Mouse (Mus musculus): ENCODE results near the gene Rps27rt. TPM values are rescaled to one million over a fixed set of nuclear protein-coding genes. Genes with fewer than 3 reads are reported as not detected.

Rps27rt gene
- total RNA-seq, 1 experiment: 181 TPM

GRCm38 (mm10) chr9:114986361-114986760, 3.8 kb upstream of the Rps27rt start:
- H3K36me3 ChIP-seq (ENCODE audit: control insufficient read depth, insufficient read depth, low read length, poor library complexity, severe bottlenecking): no peaks in the 10 kb centered on the region
- DNase-seq (ENCODE audit: low read depth, low spot score): no peak
- no peak overlapping the region for H3K27ac ChIP-seq (ENCODE audit: insufficient read depth, low read depth, low read length, poor library complexity, severe bottlenecking)
- no peak overlapping the region for H3K4me3 ChIP-seq (ENCODE audit: insufficient read depth in 1 of 2, low read depth in 1 of 2, low read length in 2 of 2, poor library complexity in 1 of 2, severe bottlenecking in 1 of 2)
- H3K4me1 ChIP-seq (ENCODE audit: control insufficient read depth in 2 of 2, insufficient read depth in 2 of 2, low read length in 2 of 2, poor library complexity in 1 of 2): peaks cover 0 to 3% of the 10 kb centered on the region in 2 experiments; a peak in 1 of 4 replicates
- in situ Hi-C loops (cut with MboI; ENCODE audit: low sequenced_read_pairs in 2 of 2, unreplicated experiment in 2 of 2): no loop called here
- TF ChIP-seq MAFK (IDR thresholded peaks at IDR 0.05; ENCODE audit: insufficient read depth, low read depth, low read length) (no peak), CHD2 (IDR thresholded peaks at IDR 0.05; ENCODE audit: low read depth, low read length) (no peak), HCFC1 (IDR thresholded peaks at IDR 0.05; ENCODE audit: borderline replicate concordance, insufficient read depth, low read length) (no peak), ZNF384 (IDR thresholded peaks at IDR 0.05; ENCODE audit: low read depth, low read length) (no peak), ZC3H11A (IDR thresholded peaks at IDR 0.05; ENCODE audit: borderline replicate concordance, low read depth, low read length) (no peak)
- no peaks in the 10 kb centered on the region for H3K9me3 ChIP-seq (ENCODE audit: control insufficient read depth, insufficient read depth, low read depth, low read length)
- H3K9ac ChIP-seq (ENCODE audit: insufficient read depth, low read depth, low read length, poor library complexity, severe bottlenecking): no peak overlapping the region

GRCm38 (mm10) chr9:114985741-114986140, 3.2 kb upstream of the Rps27rt start:
- in situ Hi-C loops (cut with MboI; ENCODE audit: low sequenced_read_pairs in 2 of 2, unreplicated experiment in 2 of 2): no loop called here
- Histone ChIP-seq H3K9ac (ENCODE audit: insufficient read depth, low read depth, low read length, poor library complexity, severe bottlenecking) (no peak overlapping the region), H3K4me1 (ENCODE audit: control insufficient read depth in 2 of 2, insufficient read depth in 2 of 2, low read length in 2 of 2, poor library complexity in 1 of 2) (peaks cover 0 to 3% of the 10 kb centered on the region in 2 experiments; a peak in 1 of 4 replicates), H3K36me3 (ENCODE audit: control insufficient read depth, insufficient read depth, low read length, poor library complexity, severe bottlenecking) (no peaks in the 10 kb centered on the region), H3K27ac (ENCODE audit: insufficient read depth, low read depth, low read length, poor library complexity, severe bottlenecking) (no peak overlapping the region), H3K4me3 (ENCODE audit: insufficient read depth in 1 of 2, low read depth in 1 of 2, low read length in 2 of 2, poor library complexity in 1 of 2, severe bottlenecking in 1 of 2) (no peak overlapping the region), H3K9me3 (ENCODE audit: control insufficient read depth, insufficient read depth, low read depth, low read length) (no peaks in the 10 kb centered on the region)
- TF ChIP-seq ZNF384 (IDR thresholded peaks at IDR 0.05; ENCODE audit: low read depth, low read length): no peak
- no peak for TF ChIP-seq HCFC1 (IDR thresholded peaks at IDR 0.05; ENCODE audit: borderline replicate concordance, insufficient read depth, low read length)
- no peak for TF ChIP-seq MAFK (IDR thresholded peaks at IDR 0.05; ENCODE audit: insufficient read depth, low read depth, low read length)
- TF ChIP-seq ZC3H11A (IDR thresholded peaks at IDR 0.05; ENCODE audit: borderline replicate concordance, low read depth, low read length): no peak
- peak; percentile 94 for TF ChIP-seq CHD2 (IDR thresholded peaks at IDR 0.05; ENCODE audit: low read depth, low read length)
- no peak for DNase-seq (ENCODE audit: low read depth, low spot score)

- H3K27ac ChIP-seq (ENCODE audit: insufficient read depth, low read depth, low read length, poor library complexity, severe bottlenecking): no peak overlapping the region
- no peak overlapping the region for H3K9ac ChIP-seq (ENCODE audit: insufficient read depth, low read depth, low read length, poor library complexity, severe bottlenecking)
- H3K36me3 ChIP-seq (ENCODE audit: control insufficient read depth, insufficient read depth, low read length, poor library complexity, severe bottlenecking): no peaks in the 10 kb centered on the region
- H3K9me3 ChIP-seq (ENCODE audit: control insufficient read depth, insufficient read depth, low read depth, low read length): no peaks in the 10 kb centered on the region
- TF ChIP-seq HCFC1 (IDR thresholded peaks at IDR 0.05; ENCODE audit: borderline replicate concordance, insufficient read depth, low read length) (no peak), ZNF384 (IDR thresholded peaks at IDR 0.05; ENCODE audit: low read depth, low read length) (no peak), MAFK (IDR thresholded peaks at IDR 0.05; ENCODE audit: insufficient read depth, low read depth, low read length) (no peak), ZC3H11A (IDR thresholded peaks at IDR 0.05; ENCODE audit: borderline replicate concordance, low read depth, low read length) (no peak), CHD2 (IDR thresholded peaks at IDR 0.05; ENCODE audit: low read depth, low read length) (no peak)
- in situ Hi-C loops (cut with MboI; ENCODE audit: low sequenced_read_pairs in 2 of 2, unreplicated experiment in 2 of 2): no loop called here
- H3K4me1 ChIP-seq (ENCODE audit: control insufficient read depth in 2 of 2, insufficient read depth in 2 of 2, low read length in 2 of 2, poor library complexity in 1 of 2): 0 out of 4 replicates have a peak, but pooled peaks cover 2 to 3% of the 10 kb centered on the region in 2 experiments
- no peak for DNase-seq (ENCODE audit: low read depth, low spot score)
- H3K4me3 ChIP-seq (ENCODE audit: insufficient read depth in 1 of 2, low read depth in 1 of 2, low read length in 2 of 2, poor library complexity in 1 of 2, severe bottlenecking in 1 of 2): no peak overlapping the region
Measured at GRCm38 (mm10) chr9:114979969-114980368, 2.6 kb downstream of the Rps27rt start.

- Histone ChIP-seq H3K36me3 (ENCODE audit: control insufficient read depth, insufficient read depth, low read length, poor library complexity, severe bottlenecking) (no peaks in the 10 kb centered on the region), H3K4me3 (ENCODE audit: insufficient read depth in 1 of 2, low read depth in 1 of 2, low read length in 2 of 2, poor library complexity in 1 of 2, severe bottlenecking in 1 of 2) (peak within 1 kb of the TSS; percentile 67 to 91), H3K27ac (ENCODE audit: insufficient read depth, low read depth, low read length, poor library complexity, severe bottlenecking) (peak within 1 kb of the TSS; percentile 52; the same call in 1 of the 2 replicates), H3K9ac (ENCODE audit: insufficient read depth, low read depth, low read length, poor library complexity, severe bottlenecking) (peak within 1 kb of the TSS; percentile 80), H3K9me3 (ENCODE audit: control insufficient read depth, insufficient read depth, low read depth, low read length) (no peaks in the 10 kb centered on the region), H3K4me1 (ENCODE audit: control insufficient read depth in 2 of 2, insufficient read depth in 2 of 2, low read length in 2 of 2, poor library complexity in 1 of 2) (0 out of 4 replicates have a peak, but pooled peaks cover 2 to 3% of the 10 kb centered on the region in 2 experiments)
- in situ Hi-C loops (cut with MboI; ENCODE audit: low sequenced_read_pairs in 2 of 2, unreplicated experiment in 2 of 2): no loop called here
- no peak for TF ChIP-seq ZC3H11A (IDR thresholded peaks at IDR 0.05; ENCODE audit: borderline replicate concordance, low read depth, low read length)
- no peak for TF ChIP-seq CHD2 (IDR thresholded peaks at IDR 0.05; ENCODE audit: low read depth, low read length)
- no peak for TF ChIP-seq ZNF384 (IDR thresholded peaks at IDR 0.05; ENCODE audit: low read depth, low read length)
- DNase-seq (ENCODE audit: low read depth, low spot score): peak; percentile 61
Measured at GRCm38 (mm10) chr9:114978281-114979111, 4.0 kb downstream of the Rps27rt start, which contains the start of gene Osbpl10. TSS of gene Osbpl10 (plus strand) at chr9:114978569.
